Mouse (Mus musculus) ES-E14 (cell line): Measurements from ENCODE around the gene Pdyn.

Experiments used
- CHD2 ChIP-seq: IDR thresholded peaks from 2 replicates; pipeline ENCODE4 v1.6.1; 2014; ENCODE audit warnings: mild to moderate bottlenecking, low read depth, low read length, inconsistent platforms
- HCFC1 ChIP-seq: IDR thresholded peaks from 2 replicates; pipeline ENCODE4 v1.6.1; 2012; ENCODE audit warnings: low read length, inconsistent platforms, borderline replicate concordance; ENCODE audit not compliant: insufficient read depth
- MAFK ChIP-seq: IDR thresholded peaks from 2 replicates; pipeline ENCODE4 v1.6.1; 2014; ENCODE audit warnings: mild to moderate bottlenecking, low read depth, low read length, inconsistent platforms; ENCODE audit not compliant: insufficient read depth
- ZC3H11A ChIP-seq: IDR thresholded peaks from 2 replicates; pipeline ENCODE4 v1.6.1; 2012; ENCODE audit warnings: low read depth, mild to moderate bottlenecking, inconsistent platforms, low read length, borderline replicate concordance
- ZNF384 ChIP-seq: IDR thresholded peaks from 2 replicates; pipeline ENCODE4 v1.6.1; 2012; ENCODE audit warnings: low read depth, low read length, inconsistent platforms

GRCm38 (mm10) chr2:129742016-129742415 lies 42.4 kb upstream of the Pdyn start:
- TF ChIP-seq ZC3H11A (no peak), ZNF384 (no peak), MAFK (no peak), CHD2 (no peak), HCFC1 (no peak)
